Mouse (Mus musculus) stomach, embryonic 14.5 days (tissue): Measurements from ENCODE around the gene Copg2. TPM values are rescaled to one million over a fixed set of nuclear protein-coding genes. Genes with fewer than 3 reads are reported as not detected.
"Not testable (repeated sequence)": the region's sequence is repeated elsewhere in the genome, so short reads cannot be mapped to it uniquely, and the experiment has no call there.

ENCODE experiments used
- ATAC-seq: fragments of 200-750 bp; cut with Nextera tagmentation; 2 replicates; pipeline ENCODE4 v1.8.0; 2017; ENCODE audit warnings: low read depth, moderate TSS enrichment; ENCODE audit not compliant: insufficient number of reproducible peaks, insufficient read depth, low FRiP score
- H3K27ac ChIP-seq: fragments of 300-500 bp; sonication (generic); 2 replicates; pipeline ENCODE4 v1.5.1; 2014; ENCODE audit warnings: mild to moderate bottlenecking, low read length, moderate library complexity, mixed read lengths
- H3K27me3 ChIP-seq: fragments of 300-500 bp; sonication (generic); 2 replicates; pipeline ENCODE4 v1.6.1; 2014; ENCODE audit warnings: low read length, control low read depth, mixed read lengths; ENCODE audit not compliant: control insufficient read depth, insufficient read depth
- H3K36me3 ChIP-seq: fragments of 300-500 bp; sonication (generic); 2 replicates; pipeline ENCODE4 v1.6.1; 2014; ENCODE audit warnings: mild to moderate bottlenecking, control low read depth, low read length, moderate library complexity, mixed read lengths; ENCODE audit not compliant: control insufficient read depth, insufficient read depth
- H3K4me1 ChIP-seq: fragments of 300-500 bp; sonication (generic); 2 replicates; pipeline ENCODE4 v1.6.1; 2014; ENCODE audit warnings: low read length, control low read depth, mixed read lengths; ENCODE audit not compliant: control insufficient read depth, insufficient read depth
- H3K4me2 ChIP-seq: fragments of 300-500 bp; sonication (generic); replicated peaks from 2 replicates; pipeline ENCODE4 v1.6.1; 2014; ENCODE audit warnings: low read depth, low read length, control low read depth
- H3K4me3 ChIP-seq: fragments of 300-500 bp; sonication (generic); 2 replicates; pipeline ENCODE4 v1.5.1; 2014; ENCODE audit warnings: low read depth, low read length, control low read depth
- H3K9ac ChIP-seq: fragments of 300-500 bp; sonication (generic); replicated peaks from 2 replicates; pipeline ENCODE4 v1.6.1; 2014; ENCODE audit warnings: low read depth, mild to moderate bottlenecking, control low read depth, low read length, moderate library complexity, mixed read lengths
- H3K9me3 ChIP-seq: fragments of 300-500 bp; sonication (generic); 2 replicates; pipeline ENCODE4 v1.6.1; 2016; ENCODE audit warnings: low read depth, low read length, control low read depth; ENCODE audit not compliant: control insufficient read depth
- WGBS: fragments of 180-500 bp; shearing (Covaris S2); extraction: QIAGEN DNeasy Blood & Tissue Kit; methylation state at CpG from one replicate; pipeline ENCODE4 v1.1.7; 2014; 5-methylcytosine and 5-hydroxymethylcytosine counted together
- polyA plus RNA-seq: library from polyadenylated mRNA; unstranded; fragments of >200 nt; fragmentation: Nextera tagmentation; extraction: Ambion mirVana; gene quantifications from 2 replicates; pipeline ENCODE4 v1.2.1, GENCODE M21; 2014

The Copg2 gene
- polyA plus RNA-seq, 1 experiment from 2014 or later, result 28.7 TPM

DNA sequence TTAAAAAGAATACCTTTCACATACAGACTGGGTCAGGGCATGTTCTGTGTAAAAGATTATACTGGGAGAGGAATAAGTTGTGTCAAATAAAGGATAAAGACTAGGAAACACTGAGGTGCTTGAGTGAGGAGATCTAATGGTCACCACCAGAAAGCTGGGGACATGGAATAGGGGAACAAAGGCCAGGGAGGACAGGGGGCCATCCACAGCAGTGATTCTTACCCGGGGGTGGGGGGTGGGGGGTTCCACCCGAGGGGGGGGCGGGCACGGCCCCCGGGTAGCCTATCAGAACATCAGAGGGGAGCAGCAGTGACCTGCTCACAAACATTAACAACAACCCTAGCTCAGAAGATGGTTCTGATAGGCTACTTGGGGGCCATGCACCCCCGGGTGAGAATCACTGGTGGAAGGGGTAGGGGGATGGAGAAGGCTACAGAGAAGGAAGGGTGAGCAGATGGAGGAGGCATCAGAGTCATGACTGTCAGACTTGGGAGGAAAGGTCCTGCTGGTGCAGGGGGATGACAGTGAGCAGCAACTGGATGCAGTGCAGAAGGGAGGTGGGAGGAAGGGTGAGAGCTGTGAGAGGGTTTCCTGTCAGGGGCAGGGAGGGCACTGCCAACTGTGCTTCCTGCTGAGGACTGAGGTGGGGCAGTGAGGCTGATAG, 92.1 kb downstream of the Copg2 start:
- H3K4me1 ChIP-seq, H3K27ac ChIP-seq, H3K9me3 ChIP-seq, H3K27me3 ChIP-seq, H3K4me2 ChIP-seq, H3K4me3 ChIP-seq, H3K9ac ChIP-seq: not testable (repeated sequence)
- peaks cover 12% of the 10 kb centered on the region for H3K36me3 ChIP-seq
- WGBS, result 71% methylated on average over 6 of the region's 6 CpGs
- peak; percentile 85 for ATAC-seq

DNA sequence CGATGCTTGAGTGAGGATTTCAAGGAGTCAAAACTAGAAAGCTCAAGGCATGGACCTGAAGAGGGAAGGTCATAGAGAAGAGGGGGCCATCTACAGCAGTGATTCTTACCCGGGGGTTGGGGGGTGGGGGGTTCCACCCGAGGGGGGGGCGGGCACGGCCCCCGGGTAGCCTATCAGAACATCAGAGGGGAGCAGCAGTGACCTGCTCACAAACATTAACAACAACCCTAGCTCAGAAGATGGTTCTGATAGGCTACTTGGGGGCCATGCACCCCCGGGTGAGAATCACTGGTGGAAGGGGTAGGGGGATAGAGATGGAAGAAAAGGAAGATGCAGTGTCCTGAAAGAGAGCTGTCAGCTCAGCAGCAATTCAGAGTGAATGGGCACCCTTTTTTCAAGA, 93.7 kb downstream of the Copg2 start:
- H3K27me3 ChIP-seq, H3K4me1 ChIP-seq, H3K9ac ChIP-seq, H3K27ac ChIP-seq, H3K4me2 ChIP-seq, H3K9me3 ChIP-seq, H3K4me3 ChIP-seq: not testable (repeated sequence)
- 84% methylated on average over 7 of the region's 7 CpGs for WGBS
- peak; percentile 65 for ATAC-seq
- peaks cover 12% of the 10 kb centered on the region for H3K36me3 ChIP-seq

DNA sequence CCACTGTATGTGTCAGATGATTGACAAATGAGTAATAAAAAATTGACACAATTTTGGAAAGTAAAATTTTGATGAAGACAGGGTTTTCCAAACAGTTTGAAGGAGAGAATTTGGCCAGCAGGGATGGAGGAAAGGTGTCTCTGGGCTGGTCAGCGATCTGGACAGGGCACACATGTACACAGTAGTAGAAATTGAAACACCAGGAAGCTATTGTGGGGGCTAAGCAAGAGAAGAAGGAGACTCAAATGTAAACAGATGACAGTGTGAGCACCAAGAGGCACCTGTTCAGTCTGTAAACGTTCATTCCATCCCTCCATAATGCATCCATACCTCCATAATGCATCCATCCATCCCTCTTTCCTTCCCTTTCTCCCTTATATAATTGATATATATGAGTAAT, 145.4 kb downstream of the Copg2 start:
- ATAC-seq, result no peak
- no peak overlapping the region for H3K9ac ChIP-seq
- no peaks in the 10 kb centered on the region for H3K4me1 ChIP-seq
- H3K36me3 ChIP-seq, result peaks cover 27% of the 10 kb centered on the region; the same call in 1 of the 2 replicates
- WGBS, result 65% methylated on average over 2 of the region's 2 CpGs
- H3K27me3 ChIP-seq, result no peaks in the 10 kb centered on the region
- H3K4me3 ChIP-seq, result no peak overlapping the region
- no peak overlapping the region for H3K27ac ChIP-seq
- H3K9me3 ChIP-seq, result no peaks in the 10 kb centered on the region
- H3K4me2 ChIP-seq, result no peak overlapping the region

DNA sequence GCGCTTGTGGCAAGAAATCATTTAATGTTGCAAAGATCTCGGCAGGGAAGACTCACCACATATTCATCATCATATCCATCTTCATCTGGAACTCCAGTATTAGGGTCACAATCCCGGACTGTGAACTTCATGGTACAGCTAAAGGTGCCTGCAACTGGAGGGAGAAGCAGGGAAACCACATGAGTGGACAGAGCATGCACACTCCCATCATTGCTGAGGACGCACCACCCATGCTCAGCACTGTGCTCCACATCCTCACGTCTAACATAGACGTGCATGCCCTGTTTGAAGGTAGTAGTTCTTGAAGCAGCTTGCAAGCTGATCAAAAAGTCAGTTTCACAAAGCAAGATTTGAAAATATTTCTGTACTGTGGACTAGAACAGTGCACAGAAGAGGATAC, 146.1 kb downstream of the Copg2 start:
- Histone ChIP-seq H3K9ac (no peak overlapping the region), H3K36me3 (peaks cover 34% of the 10 kb centered on the region; the same call in 1 of the 2 replicates), H3K27ac (no peak overlapping the region), H3K9me3 (no peaks in the 10 kb centered on the region), H3K4me3 (no peak overlapping the region), H3K27me3 (no peaks in the 10 kb centered on the region), H3K4me2 (no peak overlapping the region), H3K4me1 (no peaks in the 10 kb centered on the region)
- ATAC-seq, result no peak
- 53% methylated on average over 6 of the region's 6 CpGs for WGBS

DNA sequence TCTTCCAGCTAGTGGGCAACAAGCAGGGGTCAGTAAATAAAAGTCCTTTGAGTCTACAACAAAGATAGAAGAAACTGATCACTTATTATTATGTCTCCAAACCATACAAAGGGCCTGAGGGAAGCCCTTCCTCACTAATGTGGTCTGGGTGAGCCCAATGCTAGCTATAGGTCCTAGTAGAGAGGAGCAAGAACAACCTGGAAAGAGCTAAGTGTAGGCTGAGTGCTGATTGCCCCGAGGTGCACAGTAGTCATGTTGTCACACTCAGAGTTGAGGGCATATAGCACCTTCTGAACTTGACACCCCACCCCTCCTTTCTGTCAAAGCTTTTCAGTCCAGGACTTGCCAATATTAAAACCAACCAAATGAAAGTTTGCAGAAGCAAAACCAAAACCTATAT, 146.7 kb downstream of the Copg2 start:
- Histone ChIP-seq H3K27ac (no peak overlapping the region), H3K36me3 (peaks cover 40% of the 10 kb centered on the region), H3K9me3 (no peaks in the 10 kb centered on the region), H3K4me2 (no peak overlapping the region), H3K4me1 (no peaks in the 10 kb centered on the region), H3K4me3 (no peak overlapping the region), H3K27me3 (no peaks in the 10 kb centered on the region), H3K9ac (no peak overlapping the region)
- ATAC-seq, result no peak
- 56% methylated on average over 1 of the region's 1 CpGs for WGBS

DNA sequence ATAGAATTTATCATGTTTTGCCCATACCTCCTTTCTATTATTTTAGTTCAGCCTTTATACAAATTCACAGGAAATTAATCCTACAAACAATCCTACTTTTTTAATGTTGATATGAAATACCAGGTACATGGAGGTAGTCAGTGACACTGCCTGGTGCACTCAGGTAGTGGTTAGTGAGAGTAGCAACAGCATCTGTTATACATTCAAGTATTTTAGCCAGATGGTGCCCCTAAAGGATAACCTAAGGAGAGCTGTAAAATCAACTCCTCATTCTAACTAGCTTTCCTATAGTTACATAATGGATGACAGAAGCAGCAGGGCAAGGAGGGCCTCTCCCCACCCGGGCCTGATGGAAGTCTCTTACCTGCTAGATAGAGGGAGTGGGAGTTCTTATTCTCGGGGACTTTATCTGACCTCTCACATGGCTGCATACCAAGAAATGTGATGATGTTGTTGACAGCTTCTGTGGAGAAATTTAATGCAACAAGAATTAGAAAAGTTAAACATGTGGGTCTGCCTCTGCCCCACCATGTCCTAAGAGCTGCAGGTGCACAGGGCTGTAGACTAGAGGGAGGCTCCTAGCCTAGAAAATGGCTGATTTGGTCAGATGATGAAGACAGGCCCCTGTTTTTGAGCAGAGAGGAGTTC, 147.4 kb downstream of the Copg2 start:
- WGBS, result 47% methylated on average over 2 of the region's 2 CpGs
- Histone ChIP-seq H3K4me1 (no peaks in the 10 kb centered on the region), H3K9ac (no peak overlapping the region)

DNA sequence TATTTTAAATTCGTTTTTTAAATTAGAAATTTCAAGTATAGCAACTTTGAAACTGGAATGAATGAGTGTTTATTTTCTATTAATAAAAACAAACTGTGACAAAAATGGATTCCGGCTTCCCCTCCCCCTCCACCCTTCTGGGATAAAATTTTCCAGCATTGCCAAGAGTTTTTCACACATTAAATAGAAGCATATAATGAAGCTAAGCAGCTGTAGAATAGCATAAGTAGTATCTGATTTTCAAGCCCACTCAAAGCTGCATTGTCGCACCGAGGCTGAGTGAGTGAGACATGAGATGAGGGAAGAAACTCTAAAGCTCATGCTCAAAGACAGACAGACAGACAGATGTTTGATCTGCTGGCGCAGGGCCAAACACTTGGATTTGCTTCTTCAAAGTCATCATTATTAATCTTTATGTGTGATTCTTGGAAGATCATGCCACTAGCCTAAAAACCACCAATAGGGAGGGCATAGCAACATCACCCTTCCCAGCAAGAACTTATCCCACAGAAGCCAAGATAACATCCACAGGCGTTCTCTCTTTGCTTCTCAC, 148.2 kb downstream of the Copg2 start:
- Histone ChIP-seq H3K36me3 (peaks cover 51% of the 10 kb centered on the region), H3K27me3 (no peaks in the 10 kb centered on the region), H3K9ac (no peak overlapping the region), H3K9me3 (no peaks in the 10 kb centered on the region), H3K27ac (no peak overlapping the region), H3K4me2 (no peak overlapping the region), H3K4me3 (no peak overlapping the region), H3K4me1 (no peaks in the 10 kb centered on the region)
- ATAC-seq, result no peak
- WGBS, result 74% methylated on average over 6 of the region's 6 CpGs

More for the DNA sequence above, 147.4 kb downstream of the Copg2 start:
- Histone ChIP-seq H3K27me3 (no peaks in the 10 kb centered on the region), H3K9me3 (no peaks in the 10 kb centered on the region), H3K4me2 (no peak overlapping the region), H3K36me3 (peaks cover 44% of the 10 kb centered on the region), H3K27ac (no peak overlapping the region), H3K4me3 (no peak overlapping the region)
- 0 out of 2 replicates have a peak, but pooled peaks have one; percentile 35 for ATAC-seq

DNA sequence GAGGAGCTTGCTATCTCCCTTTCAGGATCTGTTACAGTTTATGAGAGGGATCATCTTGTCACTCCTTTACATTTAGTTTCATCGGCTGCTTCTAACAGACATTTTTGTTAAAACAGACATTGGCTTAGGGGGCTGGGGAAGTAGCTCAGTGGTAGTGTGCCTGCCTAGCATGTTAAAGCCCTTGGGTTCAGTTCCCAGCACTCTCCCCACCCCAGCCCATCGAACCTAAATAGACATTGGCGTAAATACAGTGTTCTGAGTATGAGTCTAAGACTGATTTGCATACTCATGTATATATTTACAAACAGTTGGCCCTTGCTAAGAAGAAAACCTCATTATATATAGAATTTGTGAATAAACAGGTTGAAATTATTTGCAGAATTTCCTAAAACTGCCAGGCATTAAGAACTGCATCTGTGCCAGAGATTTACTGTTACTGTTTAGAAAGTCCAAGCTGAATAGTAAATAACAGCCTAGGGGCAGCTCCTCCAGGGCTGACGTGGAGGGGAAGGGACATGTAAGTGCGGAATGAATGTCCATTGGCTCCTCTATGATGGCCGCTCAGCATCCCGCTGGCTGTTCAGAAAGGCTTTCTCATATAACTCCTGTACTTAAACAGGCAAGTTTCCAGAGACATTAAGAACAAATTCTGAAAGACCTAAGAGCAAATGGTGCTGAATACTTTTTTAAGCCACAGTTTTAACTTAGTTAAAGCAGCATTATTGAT, 148.8 kb downstream of the Copg2 start:
- H3K4me2 ChIP-seq, result no peak overlapping the region
- ATAC-seq, result no peak
- H3K36me3 ChIP-seq, result peaks cover 55% of the 10 kb centered on the region
- no peak overlapping the region for H3K9ac ChIP-seq
- H3K4me3 ChIP-seq, result no peak overlapping the region
- H3K4me1 ChIP-seq, result no peaks in the 10 kb centered on the region
- H3K27ac ChIP-seq, result no peak overlapping the region
- H3K27me3 ChIP-seq, result no peaks in the 10 kb centered on the region
- 75% methylated on average over 7 of the region's 7 CpGs for WGBS
- H3K9me3 ChIP-seq, result no peaks in the 10 kb centered on the region
